Mouse (Mus musculus) kidney, embryonic 16.5 days (tissue): ENCODE results near the gene Fdxr. TPM values are rescaled to one million over a fixed set of nuclear protein-coding genes. Genes with fewer than 3 reads are reported as not detected.

Experiments used
- ATAC-seq: fragments of 200-750 bp; cut with Nextera tagmentation; 2 replicates; pipeline ENCODE4 v1.8.0; 2017; ENCODE audit warnings: moderate TSS enrichment; ENCODE audit not compliant: low FRiP score, low TSS enrichment
- H3K27ac ChIP-seq: fragments of 300-500 bp; sonication (generic); 2 replicates; pipeline ENCODE4 v1.5.1; 2014; ENCODE audit warnings: low read length
- H3K27me3 ChIP-seq: fragments of 300-500 bp; sonication (generic); 2 replicates; pipeline ENCODE4 v1.6.1; 2014; ENCODE audit warnings: low read length, control low read depth, mixed read lengths; ENCODE audit not compliant: insufficient read depth
- H3K36me3 ChIP-seq: fragments of 300-500 bp; sonication (generic); 2 replicates; pipeline ENCODE4 v1.6.1; 2014; ENCODE audit warnings: low read length, control low read depth, mixed read lengths; ENCODE audit not compliant: insufficient read depth
- H3K4me1 ChIP-seq: fragments of 300-500 bp; sonication (generic); 2 replicates; pipeline ENCODE4 v1.6.1; 2014; ENCODE audit warnings: low read length, control low read depth, mixed read lengths; ENCODE audit not compliant: insufficient read depth
- H3K4me2 ChIP-seq: fragments of 300-500 bp; sonication (generic); replicated peaks from 2 replicates; pipeline ENCODE4 v1.6.1; 2014; ENCODE audit warnings: low read depth, low read length
- H3K4me3 ChIP-seq: fragments of 300-500 bp; sonication (generic); 2 replicates; pipeline ENCODE4 v1.5.1; 2014; ENCODE audit warnings: mild to moderate bottlenecking, low read length
- H3K9ac ChIP-seq: fragments of 300-500 bp; sonication (generic); replicated peaks from 2 replicates; pipeline ENCODE4 v1.6.1; 2014; ENCODE audit warnings: low read length
- H3K9me3 ChIP-seq: fragments of 300-500 bp; sonication (generic); 2 replicates; pipeline ENCODE4 v1.6.1; 2016; ENCODE audit warnings: low read length, control low read depth
- WGBS: fragments of 180-500 bp; shearing (Covaris S2); extraction: QIAGEN DNeasy Blood & Tissue Kit; methylation state at CpG from one replicate; pipeline ENCODE4 v1.1.7; 2014; 5-methylcytosine and 5-hydroxymethylcytosine counted together
- polyA plus RNA-seq: library from polyadenylated mRNA; unstranded; fragments of >200 nt; fragmentation: Nextera tagmentation; extraction: Ambion mirVana; gene quantifications from 2 replicates; pipeline ENCODE4 v1.2.1, GENCODE M21; 2015

Gene Fdxr
- polyA plus RNA-seq, 1 experiment from 2014 or later: 23.6 TPM

GRCm38 (mm10) chr11:115231924-115232323, 44.9 kb downstream of the Fdxr start:
- H3K4me2 ChIP-seq: no peak overlapping the region
- H3K36me3 ChIP-seq: no peaks in the 10 kb centered on the region

GRCm38 (mm10) chr11:115231168-115231915, 45.5 kb downstream of the Fdxr start:
- WGBS: 46% methylated on average over 14 of the region's 14 CpGs
- Histone ChIP-seq H3K4me3 (no peak overlapping the region), H3K27ac (peak overlapping the region; percentile 78), H3K4me1 (peaks cover 22% of the 10 kb centered on the region), H3K36me3 (no peaks in the 10 kb centered on the region), H3K4me2 (no peak overlapping the region), H3K9me3 (no peaks in the 10 kb centered on the region), H3K9ac (0 out of 2 replicates have a peak overlapping the region, but pooled peaks have one; percentile 26), H3K27me3 (peaks cover 38% of the 10 kb centered on the region)
- ATAC-seq: peak; percentile 47; the same call in 1 of the 2 replicates

More at GRCm38 (mm10) chr11:115231924-115232323, 44.9 kb downstream of the Fdxr start:
- H3K4me3 ChIP-seq: no peak overlapping the region
- H3K27ac ChIP-seq: peak overlapping the region; percentile 78; the same call in 1 of the 2 replicates
- peaks cover 27% of the 10 kb centered on the region for H3K4me1 ChIP-seq
- H3K9ac ChIP-seq: no peak overlapping the region
- ATAC-seq: no peak
- peaks cover 34% of the 10 kb centered on the region for H3K27me3 ChIP-seq
- no peaks in the 10 kb centered on the region for H3K9me3 ChIP-seq
- 64% methylated on average over 9 of the region's 9 CpGs for WGBS

DNA sequence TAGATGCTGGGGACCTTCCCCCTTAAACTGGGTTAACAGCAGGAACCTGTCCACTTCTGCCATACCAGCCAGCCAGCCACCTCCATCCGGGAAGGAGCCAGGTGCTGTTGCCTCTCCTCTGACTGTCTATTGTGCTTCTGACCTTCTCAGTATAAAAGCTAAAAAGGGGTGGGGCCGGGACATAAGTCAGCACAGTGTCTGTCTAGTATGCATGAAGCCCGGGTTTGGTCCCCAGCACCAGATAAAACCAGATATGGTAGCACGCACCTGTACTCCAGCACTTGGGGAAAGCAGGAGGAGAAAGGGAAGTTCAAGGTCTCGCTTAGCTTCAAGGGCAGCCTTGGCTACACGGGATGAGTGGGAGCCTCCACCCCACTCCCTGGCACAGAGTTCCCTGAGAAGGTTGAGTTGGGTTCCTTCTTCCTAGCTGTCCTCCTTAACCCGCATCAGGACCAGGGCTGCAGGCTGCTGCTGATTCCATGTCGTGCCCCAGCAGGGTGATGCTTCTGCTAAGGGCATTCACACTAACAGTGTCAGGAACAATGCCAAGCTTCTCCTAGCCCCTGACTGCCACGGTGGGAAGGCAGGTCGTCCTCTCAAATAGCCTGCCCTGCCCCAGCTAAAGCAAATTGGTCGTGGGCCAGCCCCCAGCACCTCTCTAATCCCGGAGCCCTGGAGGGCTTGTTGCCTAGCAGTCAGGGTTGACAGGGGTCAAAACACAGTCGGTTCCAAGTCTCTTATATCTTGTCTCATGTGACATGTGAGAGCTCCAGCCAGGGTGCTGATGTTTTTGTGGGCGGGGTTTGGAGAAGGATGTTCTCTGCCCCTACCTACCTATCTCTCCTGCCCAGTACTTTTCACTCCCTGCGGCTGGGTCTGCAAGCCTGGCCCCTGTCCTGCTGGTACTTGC, 47.6 kb downstream of the Fdxr start:
- H3K4me3 ChIP-seq: no peak overlapping the region
- peaks cover 35% of the 10 kb centered on the region for H3K27me3 ChIP-seq
- H3K9me3 ChIP-seq: no peaks in the 10 kb centered on the region
- no peak for ATAC-seq
- H3K36me3 ChIP-seq: no peaks in the 10 kb centered on the region
- no peak overlapping the region for H3K4me2 ChIP-seq
- no peak overlapping the region for H3K9ac ChIP-seq
- H3K27ac ChIP-seq: no peak overlapping the region
- H3K4me1 ChIP-seq: peaks cover 15% of the 10 kb centered on the region
- WGBS: 46% methylated on average over 15 of the region's 15 CpGs

GRCm38 (mm10) chr11:115228430-115228829, 48.4 kb downstream of the Fdxr start:
- Histone ChIP-seq H3K4me3 (no peak overlapping the region), H3K36me3 (no peaks in the 10 kb centered on the region)

GRCm38 (mm10) chr11:115227640-115228039, 49.2 kb downstream of the Fdxr start:
- 38% methylated on average over 12 of the region's 12 CpGs for whole genome bisulfite sequencing
- no peak overlapping the region for H3K27ac ChIP-seq
- H3K4me2 ChIP-seq: no peak overlapping the region
- peaks cover 34% of the 10 kb centered on the region for H3K27me3 ChIP-seq
- no peaks in the 10 kb centered on the region for H3K9me3 ChIP-seq
- no peak overlapping the region for H3K4me3 ChIP-seq
- H3K9ac ChIP-seq: no peak overlapping the region
- no peak for ATAC-seq
- no peaks in the 10 kb centered on the region for H3K36me3 ChIP-seq
- H3K4me1 ChIP-seq: peaks cover 18% of the 10 kb centered on the region

More at GRCm38 (mm10) chr11:115228430-115228829, 48.4 kb downstream of the Fdxr start:
- peaks cover 37% of the 10 kb centered on the region for H3K27me3 ChIP-seq
- no peak overlapping the region for H3K9ac ChIP-seq
- no peak overlapping the region for H3K4me2 ChIP-seq
- H3K27ac ChIP-seq: no peak overlapping the region
- H3K4me1 ChIP-seq: peaks cover 15% of the 10 kb centered on the region
- 42% methylated on average over 7 of the region's 7 CpGs for WGBS
- ATAC-seq: no peak
- no peaks in the 10 kb centered on the region for H3K9me3 ChIP-seq

GRCm38 (mm10) chr11:115226811-115227491, 49.9 kb downstream of the Fdxr start:
- H3K27ac ChIP-seq: no peak overlapping the region
- ATAC-seq: no peak
- H3K9ac ChIP-seq: no peak overlapping the region
- no peak overlapping the region for H3K4me3 ChIP-seq
- H3K4me1 ChIP-seq: peaks cover 24% of the 10 kb centered on the region
- H3K27me3 ChIP-seq: peaks cover 27% of the 10 kb centered on the region
- no peaks in the 10 kb centered on the region for H3K36me3 ChIP-seq
- H3K4me2 ChIP-seq: no peak overlapping the region
- H3K9me3 ChIP-seq: no peaks in the 10 kb centered on the region
- WGBS: 61% methylated on average over 14 of the region's 14 CpGs

- peaks cover 20% of the 10 kb centered on the region; the same call in 1 of the 2 replicates for H3K4me1 ChIP-seq
- ATAC-seq: no peak
- H3K4me2 ChIP-seq: no peak overlapping the region
- H3K9me3 ChIP-seq: no peaks in the 10 kb centered on the region
- H3K4me3 ChIP-seq: no peak overlapping the region
- H3K27me3 ChIP-seq: peaks cover 26% of the 10 kb centered on the region
- H3K36me3 ChIP-seq: no peaks in the 10 kb centered on the region
- H3K9ac ChIP-seq: no peak overlapping the region
- no peak overlapping the region for H3K27ac ChIP-seq
- 49% methylated on average over 6 of the region's 6 CpGs for WGBS
Measured at GRCm38 (mm10) chr11:115225301-115225700, 51.5 kb downstream of the Fdxr start.

GRCm38 (mm10) chr11:115224889-115225288, 52.0 kb downstream of the Fdxr start:
- no peak for ATAC-seq

DNA sequence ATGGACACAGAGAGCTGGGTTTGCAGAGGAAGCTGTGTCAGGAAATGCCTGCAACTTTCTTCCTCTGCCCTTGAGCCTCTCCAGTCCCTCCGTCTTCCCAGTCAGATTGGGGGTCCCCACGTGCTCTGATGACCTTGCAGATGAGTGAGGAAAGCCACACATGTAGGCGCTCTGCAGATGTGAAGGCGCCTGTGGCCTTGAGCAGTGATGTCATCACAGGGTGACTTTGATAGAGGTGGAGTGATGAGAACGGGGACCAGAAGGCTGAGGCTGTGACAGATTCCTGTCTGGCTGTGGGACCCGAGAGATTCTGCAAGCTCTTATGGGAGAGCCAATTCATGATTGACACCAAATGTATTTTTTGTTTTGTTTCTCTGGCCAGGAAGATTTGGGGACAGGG, 53.0 kb downstream of the Fdxr start:
- Histone ChIP-seq H3K9ac (no peak overlapping the region), H3K4me2 (no peak overlapping the region), H3K27me3 (peaks cover 28% of the 10 kb centered on the region), H3K36me3 (no peaks in the 10 kb centered on the region), H3K9me3 (no peaks in the 10 kb centered on the region), H3K27ac (no peak overlapping the region), H3K4me3 (no peak overlapping the region), H3K4me1 (peaks cover 26% of the 10 kb centered on the region; the same call in 1 of the 2 replicates)
- no peak for ATAC-seq
- 76% methylated on average over 6 of the region's 6 CpGs for WGBS

More at GRCm38 (mm10) chr11:115224889-115225288, 52.0 kb downstream of the Fdxr start:
- 45% methylated on average over 8 of the region's 8 CpGs for WGBS
- H3K4me3 ChIP-seq: no peak overlapping the region
- no peaks in the 10 kb centered on the region for H3K9me3 ChIP-seq
- H3K4me2 ChIP-seq: no peak overlapping the region
- H3K27ac ChIP-seq: no peak overlapping the region
- H3K36me3 ChIP-seq: no peaks in the 10 kb centered on the region
- H3K9ac ChIP-seq: no peak overlapping the region
- peaks cover 20% of the 10 kb centered on the region; the same call in 1 of the 2 replicates for H3K4me1 ChIP-seq
- H3K27me3 ChIP-seq: peaks cover 25% of the 10 kb centered on the region
